ENCODE assay signal across 31 mouse cellular contexts in the genomic region with DNA sequence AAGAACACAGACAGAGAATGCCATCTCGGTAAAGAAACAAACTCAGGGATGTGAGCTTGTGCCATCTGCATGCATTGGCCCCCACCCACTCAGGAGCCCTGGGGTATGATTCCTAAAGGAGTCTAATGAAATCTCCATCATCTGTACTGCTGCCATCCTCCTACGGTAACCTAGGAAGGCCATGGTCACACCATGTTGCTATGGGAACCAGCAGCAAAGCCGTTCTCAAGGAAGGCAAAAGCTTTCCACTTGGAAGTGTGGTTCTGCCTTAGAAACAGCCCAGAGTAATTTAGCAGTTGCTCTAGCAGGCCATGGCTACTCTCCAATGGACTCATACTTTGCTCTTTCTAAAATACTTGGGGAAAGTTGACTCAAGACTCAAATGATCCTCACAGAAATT. TPM values are rescaled to one million over a fixed set of nuclear protein-coding genes. Genes with fewer than 3 reads are reported as not detected.
A peak's percentile ranks its signal among the peaks of the same experiment; 100 is the strongest.
DNase-seq lines count a peak whose midpoint lies in the region; ATAC-seq and TF ChIP-seq lines count a peak whose summit lies in the region.
"Had no signal": no experiment of that assay in that cellular context is flagged by ENCODE, and none has a peak within 500 bp of the region (broad histone marks: within the 10 kb centered on the region; RNA-seq: fewer than 3 reads in every experiment).

No protein-coding gene starts in this region.

- H3K4me2 ChIP-seq in forebrain, postnatal 0 days (ENCODE audit: low read depth) = no peak overlapping the region
- no peak overlapping the region for H3K4me2 ChIP-seq in forebrain, embryonic 16.5 days (ENCODE audit: low read length)
- H3K4me2 ChIP-seq: heart, embryonic 12.5 days; limb, embryonic 12.5 days; liver, embryonic 15.5 days; lung, embryonic 14.5 days; neural tube, embryonic 15.5 days had no signal

- TF ChIP-seq POLR2A in cerebellum, adult 2 months (IDR thresholded peaks at IDR 0.05; ENCODE audit: borderline replicate concordance, insufficient read depth, low read length) = no peak

- no peak overlapping the region for H3K9ac ChIP-seq in forebrain, postnatal 0 days
- H3K9ac ChIP-seq in forebrain, embryonic 16.5 days (replicated peaks; ENCODE audit: low read depth, low read length) = no peak overlapping the region
- H3K9ac ChIP-seq: heart, embryonic 12.5 days; limb, embryonic 12.5 days; liver, embryonic 15.5 days; lung, embryonic 14.5 days; neural tube, embryonic 15.5 days had no signal

- H3K9me3 ChIP-seq in forebrain, postnatal 0 days (ENCODE audit: low read length) = no peaks in the 10 kb centered on the region
- no peaks in the 10 kb centered on the region for H3K9me3 ChIP-seq in forebrain, embryonic 16.5 days (ENCODE audit: control insufficient read depth, low read length)
- H3K9me3 ChIP-seq: heart, embryonic 12.5 days; limb, embryonic 12.5 days; liver, embryonic 15.5 days; neural tube, embryonic 15.5 days had no signal

- no peak overlapping the region for H3K4me3 ChIP-seq in forebrain, postnatal 0 days (ENCODE audit: low read depth, low read length)
- H3K4me3 ChIP-seq in forebrain, embryonic 16.5 days (replicated peaks; ENCODE audit: low read length) = no peak overlapping the region
- no peak overlapping the region for H3K4me3 ChIP-seq in layer of hippocampus, adult 2 months
- H3K4me3 ChIP-seq in cerebellum, adult 2 months (replicated peaks; ENCODE audit: insufficient read depth, low read depth, low read length) = no peak overlapping the region
- H3K4me3 ChIP-seq: gastrocnemius, adult 2 months; heart, embryonic 12.5 days; limb, embryonic 12.5 days; liver, embryonic 15.5 days; neural tube, embryonic 15.5 days had no signal

- peaks cover 10% of the 10 kb centered on the region; the same call in 1 of the 2 replicates for H3K4me1 ChIP-seq in forebrain, postnatal 0 days (ENCODE audit: insufficient read depth)
- H3K4me1 ChIP-seq in forebrain, embryonic 16.5 days (replicated peaks; ENCODE audit: control insufficient read depth, insufficient read depth, low read length) = peaks cover 9% of the 10 kb centered on the region
- H3K4me1 ChIP-seq in cerebellum, adult 2 months (ENCODE audit: control insufficient read depth, insufficient read depth, low read length) = peaks cover 4% of the 10 kb centered on the region; the same call in 1 of the 2 replicates
- H3K4me1 ChIP-seq: heart, embryonic 12.5 days; limb, embryonic 12.5 days; liver, embryonic 15.5 days; neural tube, embryonic 15.5 days had no signal

- no peak overlapping the region for H3K27ac ChIP-seq in forebrain, postnatal 0 days (ENCODE audit: low read depth, low read length)
- no peak overlapping the region for H3K27ac ChIP-seq in forebrain, embryonic 16.5 days (ENCODE audit: low read length)
- H3K27ac ChIP-seq in layer of hippocampus, adult 2 months = peak overlapping the region; percentile 19; the same call in 1 of the 2 replicates
- H3K27ac ChIP-seq in cerebellum, adult 2 months (ENCODE audit: insufficient read depth, low read length) = no peak overlapping the region
- H3K27ac ChIP-seq: gastrocnemius, adult 2 months; kidney, postnatal 0 days; limb, embryonic 12.5 days; liver, embryonic 15.5 days; neural tube, embryonic 15.5 days had no signal

- peak; percentile 39 for DNase-seq in forebrain, postnatal 0 days
- DNase-seq in layer of hippocampus, adult 2 months (ENCODE audit: low spot score in 2 of 2) = no peak
- DNase-seq in layer of hippocampus, adult 8-10 months (ENCODE audit: low spot score in 2 of 2) = no peak
- peak; percentile 23 for DNase-seq in right cerebral cortex, adult 18-20 months
- no peak for DNase-seq in right cerebral cortex, postnatal 14 days
- no peak for DNase-seq in cerebellum, adult 2 months
- DNase-seq: adrenal gland, postnatal 14 days; cerebellum, adult 18-20 months; cerebellum, postnatal 14 days; gastrocnemius, adult 2 months; gastrocnemius, postnatal 36 days; heart, adult 18-20 months; kidney, adult 8-10 months; kidney, postnatal 4 days; layer of hippocampus, adult 9-11 months; lung, embryonic 14.5 days; lung, postnatal 14 days; retina, postnatal 1 day; thymus, adult 2 months; thymus, postnatal 4 days had no signal

- no peaks in the 10 kb centered on the region for H3K27me3 ChIP-seq in forebrain, postnatal 0 days (ENCODE audit: insufficient read depth, low read length)
- H3K27me3 ChIP-seq in forebrain, embryonic 16.5 days (replicated peaks; ENCODE audit: control insufficient read depth, insufficient read depth, low read length) = no peaks in the 10 kb centered on the region
- H3K27me3 ChIP-seq in cerebellum, adult 2 months (ENCODE audit: control insufficient read depth, insufficient read depth, low read length) = no peaks in the 10 kb centered on the region
- H3K27me3 ChIP-seq: heart, embryonic 12.5 days; limb, embryonic 12.5 days; liver, embryonic 15.5 days; neural tube, embryonic 15.5 days had no signal

- TF ChIP-seq CTCF in forebrain, postnatal 0 days (IDR thresholded peaks at IDR 0.05; ENCODE audit: low read depth) = no peak
- no peak for TF ChIP-seq CTCF in layer of hippocampus, adult 2 months (conservative IDR thresholded peaks at IDR 0.05)
- no peak for TF ChIP-seq CTCF in cerebellum, adult 2 months (IDR thresholded peaks at IDR 0.05; ENCODE audit: borderline replicate concordance, insufficient read depth, low read depth, low read length)

- no peaks in the 10 kb centered on the region for H3K36me3 ChIP-seq in forebrain, postnatal 0 days (ENCODE audit: insufficient read depth)
- H3K36me3 ChIP-seq in forebrain, embryonic 16.5 days (ENCODE audit: control insufficient read depth, insufficient read depth) = no peaks in the 10 kb centered on the region
- H3K36me3 ChIP-seq: heart, embryonic 12.5 days; limb, embryonic 12.5 days; liver, embryonic 15.5 days; neural tube, embryonic 15.5 days had no signal

- 40% methylated on average over 3 of the region's 3 CpGs for WGBS in forebrain, postnatal 0 days
- WGBS in forebrain, embryonic 16.5 days = 48% methylated on average over 3 of the region's 3 CpGs
- WGBS in cerebellum, adult 2 months = 51% methylated on average over 3 of the region's 3 CpGs

- ATAC-seq in forebrain, postnatal 0 days = peak; percentile 78; the same call in 1 of the 2 replicates
- no peak for ATAC-seq in forebrain, embryonic 16.5 days
- ATAC-seq: CD4-positive, CD25-positive, alpha-beta regulatory T cell, adult 4 months; intestine, embryonic 16.5 days had no signal

RNA-seq across cellular contexts. Expression of gene Tgm3, which starts 26.8 kb away (rescaled TPM):
- total RNA-seq in forebrain, postnatal 0 days (2014; rRNA removed) = 0.48 and 0.77 TPM in 2 replicates
- 0.12 and 0.16 TPM in 2 replicates for polyA plus RNA-seq in forebrain, postnatal 0 days (2015; fragmentation: Nextera tagmentation; extraction: Ambion mirVana)
- 0.05 and 0.06 TPM in 2 replicates for polyA plus RNA-seq in forebrain, embryonic 16.5 days (2015; fragmentation: Nextera tagmentation; extraction: Ambion mirVana)
- under 1 TPM; 0.20 to 0.23 TPM for total RNA-seq in layer of hippocampus, adult 2 months (2021)
- total RNA-seq in layer of hippocampus, adult 8-10 months (2022) = under 1 TPM; 0.17 to 0.28 (median 0.21) TPM
- polyA plus RNA-seq in cerebellum, adult 2 months (2012; rRNA removed) = 0.10 and 0.11 TPM in 2 replicates
- total RNA-seq: gastrocnemius, adult 2 months; gastrocnemius, postnatal 36 days; liver, adult 2 months had no signal
- polyA plus RNA-seq: CD4-positive, CD25-positive, alpha-beta regulatory T cell, adult 4 months; embryonic facial prominence, embryonic 11.5 days; heart, postnatal 0 days; kidney, postnatal 0 days; limb, embryonic 12.5 days; liver, embryonic 15.5 days; neural tube, embryonic 15.5 days had no signal

Comparison
In these comparisons a context has a peak if more than half of its experiments do, and no peak if none do; other contexts are left out.
1. DNase-seq: peak in forebrain, postnatal 0 days (single experiment) and right cerebral cortex, adult 18-20 months (single experiment); none in layer of hippocampus, adult 2 months (0 of 2), layer of hippocampus, adult 8-10 months (0 of 2), right cerebral cortex, postnatal 14 days (single experiment) and cerebellum, adult 2 months (0 of 2).